Mouse (Mus musculus) neural tube, embryonic 11.5 days (tissue): ENCODE data around the gene Olfr603. TPM values are rescaled to one million over a fixed set of nuclear protein-coding genes. Genes with fewer than 3 reads are reported as not detected.

Experiments
- microRNA-seq: library from miRNA; unstranded; fragments of <30 nt; microRNA quantifications from one replicate; pipeline ENCODE4, GENCODE M21; 2016
- polyA plus RNA-seq: library from polyadenylated mRNA; unstranded; fragments of >200 nt; fragmentation: Nextera tagmentation; extraction: Ambion mirVana; gene quantifications from 2 replicates; pipeline ENCODE4 v1.2.1, GENCODE M21; 2014

The Olfr603 gene
- polyA plus RNA-seq, 1 experiment from 2014 or later: not detected

Small RNA genes within 50 kb of the gene (microRNA-seq; reads per million reads assigned to microRNA genes)
- not detected for gene Gm25774

Other genes with a start within 250 kb of the Olfr603 start
- gene Olfr588-ps1, start 245.3 kb downstream of the Olfr603 start, polyA plus RNA-seq: not detected in 2 replicates
- not detected in 2 replicates for gene Olfr589, start 229.8 kb downstream of the Olfr603 start, polyA plus RNA-seq
- gene Olfr591, start 207.8 kb downstream of the Olfr603 start, polyA plus RNA-seq: not detected in 2 replicates
- gene Olfr592, start 201.4 kb downstream of the Olfr603 start, polyA plus RNA-seq: not detected in 2 replicates
- not detected in 2 replicates for gene Olfr593, start 174.3 kb downstream of the Olfr603 start, polyA plus RNA-seq
- not detected in 2 replicates for gene Olfr594, start 169.2 kb downstream of the Olfr603 start, polyA plus RNA-seq
- gene Usp17ld, start 133.7 kb downstream of the Olfr603 start, polyA plus RNA-seq: not detected in 2 replicates
- gene Olfr596, start 80.5 kb downstream of the Olfr603 start, polyA plus RNA-seq: not detected in 2 replicates
- gene Olfr597, start 69.9 kb downstream of the Olfr603 start, polyA plus RNA-seq: not detected in 2 replicates
- gene Olfr598, start 62.6 kb downstream of the Olfr603 start, polyA plus RNA-seq: not detected in 2 replicates
- gene Olfr599, start 50.3 kb downstream of the Olfr603 start, polyA plus RNA-seq: not detected in 2 replicates
- gene Olfr600, start 36.5 kb downstream of the Olfr603 start, polyA plus RNA-seq: not detected in 2 replicates
- gene Olfr601, start 23.5 kb downstream of the Olfr603 start, polyA plus RNA-seq: not detected in 2 replicates
- not detected in 2 replicates for gene Usp17lc, start 28.9 kb upstream of the Olfr603 start, polyA plus RNA-seq
- not detected in 2 replicates for gene Olfr605, start 59.3 kb upstream of the Olfr603 start, polyA plus RNA-seq
- gene Olfr606, start 62.9 kb upstream of the Olfr603 start, polyA plus RNA-seq: not detected in 2 replicates
- not detected in 2 replicates for gene Olfr607, start 78.0 kb upstream of the Olfr603 start, polyA plus RNA-seq
- gene Olfr608, start 83.7 kb upstream of the Olfr603 start, polyA plus RNA-seq: not detected in 2 replicates
- not detected in 2 replicates for gene Olfr609, start 111.9 kb upstream of the Olfr603 start, polyA plus RNA-seq
- gene Olfr610, start 125.9 kb upstream of the Olfr603 start, polyA plus RNA-seq: not detected in 2 replicates
- gene Olfr611, start 134.7 kb upstream of the Olfr603 start, polyA plus RNA-seq: not detected in 2 replicates
- gene Olfr612, start 156.5 kb upstream of the Olfr603 start, polyA plus RNA-seq: not detected in 2 replicates
- not detected in 2 replicates for gene Olfr613, start 161.9 kb upstream of the Olfr603 start, polyA plus RNA-seq
- not detected in 2 replicates for gene Olfr615, start 169.9 kb upstream of the Olfr603 start, polyA plus RNA-seq
- gene Olfr616, start 183.0 kb upstream of the Olfr603 start, polyA plus RNA-seq: not detected in 2 replicates
- not detected in 2 replicates for gene Olfr617, start 186.9 kb upstream of the Olfr603 start, polyA plus RNA-seq
- gene Olfr618, start 203.9 kb upstream of the Olfr603 start, polyA plus RNA-seq: not detected in 2 replicates
- not detected in 2 replicates for gene Olfr619, start 214.4 kb upstream of the Olfr603 start, polyA plus RNA-seq
- not detected in 2 replicates for gene Olfr620, start 226.4 kb upstream of the Olfr603 start, polyA plus RNA-seq